Mouse (Mus musculus): ENCODE measurements at regions not wholly inside any gene's neighbourhood (a gene's known extent, or its start where the extent isn't known, plus 50 kb on each side); places are given as distances from the start of the nearest gene placed in this dataset.

DNA sequence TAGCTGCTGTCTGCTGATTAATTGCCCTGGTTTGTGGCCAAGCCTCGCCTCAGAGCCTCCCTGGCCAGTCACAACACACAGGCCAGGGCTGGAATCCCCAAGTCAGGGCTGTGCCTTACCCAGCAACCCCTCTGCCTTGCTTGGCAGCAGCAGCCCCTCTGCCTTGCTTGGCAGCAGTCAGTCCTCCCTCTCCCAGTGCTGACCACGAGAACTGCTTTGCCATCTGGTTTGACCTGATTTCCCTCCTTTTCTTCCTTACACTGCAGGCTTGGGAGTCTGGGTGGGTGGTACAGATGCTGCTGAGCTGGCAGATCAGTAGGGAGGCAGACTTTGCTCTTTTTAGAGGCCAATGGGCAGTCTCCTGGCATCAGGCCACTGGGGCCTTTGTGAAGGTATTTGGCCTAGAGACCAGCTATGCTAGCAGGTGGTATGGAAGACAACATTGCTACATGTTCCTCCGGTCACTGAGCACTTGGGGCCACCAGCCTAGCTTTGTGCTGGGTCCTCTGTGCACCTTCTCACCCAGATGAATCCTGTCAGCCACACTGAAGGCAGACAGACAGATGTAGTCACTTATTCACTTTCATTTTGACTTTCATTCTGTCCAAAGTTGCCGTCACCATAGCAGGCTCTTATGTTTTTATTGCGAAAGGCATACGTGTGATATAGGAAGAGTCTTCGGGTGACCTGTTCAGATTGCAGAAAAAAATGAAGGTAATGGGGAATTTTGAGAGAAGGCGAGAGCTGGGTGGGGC is 64.4 kb upstream of the Cpeb4 start:
- Histone ChIP-seq H3K4me2 (ENCODE audit: low read depth) (peak overlapping the region; percentile 46), H3K79me2 (ENCODE audit: control insufficient read depth, insufficient read depth) (no peaks in the 10 kb centered on the region), H3ac (ENCODE audit: control insufficient read depth, insufficient read length) (no peak overlapping the region), H3K27me3 (ENCODE audit: control insufficient read depth, insufficient read depth, insufficient read length) (no peaks in the 10 kb centered on the region), H3K4me3 (no peak overlapping the region), H3K36me3 (ENCODE audit: control insufficient read depth, insufficient read depth) (no peaks in the 10 kb centered on the region)
- TF ChIP-seq POLR2A (IDR thresholded peaks at IDR 0.05; ENCODE audit: insufficient read length, low read depth) (no peak), CEBPB (IDR thresholded peaks at IDR 0.05; ENCODE audit: insufficient read depth, poor library complexity, severe bottlenecking) (no peak), MAX (IDR thresholded peaks at IDR 0.05; ENCODE audit: low read depth) (no peak), MYOD1 (IDR thresholded peaks at IDR 0.05; ENCODE audit: control insufficient read depth in 1 of 3, insufficient read length in 2 of 3, low read depth in 2 of 3) (no peak), REST (IDR thresholded peaks at IDR 0.05; ENCODE audit: insufficient read depth, insufficient read length) (no peak), USF1 (IDR thresholded peaks at IDR 0.05; ENCODE audit: low read depth) (no peak), SRF (IDR thresholded peaks at IDR 0.05; ENCODE audit: control insufficient read depth, insufficient read length, low read depth) (no peak), MYOG (IDR thresholded peaks at IDR 0.05; ENCODE audit: control insufficient read depth in 1 of 3, insufficient read depth in 1 of 3, insufficient read length in 2 of 3, low read depth in 2 of 3) (no peak), E2F4 (IDR thresholded peaks at IDR 0.05; ENCODE audit: insufficient read depth) (no peak), POLR2AphosphoS2 (IDR thresholded peaks at IDR 0.05; ENCODE audit: insufficient read length, low read depth) (no peak), TCF3 (IDR thresholded peaks at IDR 0.05; ENCODE audit: insufficient read length, low read depth) (no peak), TCF12 (IDR thresholded peaks at IDR 0.05; ENCODE audit: insufficient read depth, poor library complexity, severe bottlenecking) (no peak)

DNA sequence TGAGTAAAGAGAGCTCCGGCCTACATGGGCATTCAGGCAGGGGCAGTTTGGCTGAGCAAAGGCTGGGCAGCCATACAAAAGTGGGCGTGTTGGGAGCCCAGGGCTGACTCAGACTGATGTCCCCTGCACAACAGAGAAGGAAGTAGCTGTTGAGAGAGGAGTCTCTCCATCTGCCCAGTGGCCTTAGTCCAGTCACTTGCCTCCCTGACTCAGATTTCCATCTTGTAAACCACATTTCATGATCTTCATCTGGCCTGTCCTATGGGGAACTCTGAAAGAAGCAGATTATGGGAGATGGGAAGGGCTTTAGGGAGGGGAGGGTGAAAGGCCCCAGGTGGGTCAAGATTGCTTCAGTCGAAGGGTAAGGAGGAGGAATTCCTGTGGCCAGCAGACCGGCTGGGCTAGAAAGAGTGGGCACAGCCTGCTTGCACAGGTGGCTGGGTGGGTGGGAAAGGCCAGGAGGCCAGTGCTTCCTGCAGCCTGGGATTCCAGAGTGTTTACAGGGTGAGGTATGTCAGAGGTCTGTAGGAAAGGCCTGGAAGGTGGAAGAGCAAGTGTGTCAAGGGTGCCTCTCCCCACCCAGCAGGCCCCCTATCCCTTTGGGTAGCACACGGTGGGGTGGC is 63.7 kb upstream of the Cpeb4 start:
- no peaks in the 10 kb centered on the region for H3K79me2 ChIP-seq (ENCODE audit: control insufficient read depth, insufficient read depth)
- TF ChIP-seq POLR2AphosphoS2 (IDR thresholded peaks at IDR 0.05; ENCODE audit: insufficient read length, low read depth) (no peak), SRF (IDR thresholded peaks at IDR 0.05; ENCODE audit: control insufficient read depth, insufficient read length, low read depth) (no peak), REST (IDR thresholded peaks at IDR 0.05; ENCODE audit: insufficient read depth, insufficient read length) (no peak), TCF3 (IDR thresholded peaks at IDR 0.05; ENCODE audit: insufficient read length, low read depth) (no peak), MAX (IDR thresholded peaks at IDR 0.05; ENCODE audit: low read depth) (no peak), POLR2A (IDR thresholded peaks at IDR 0.05; ENCODE audit: insufficient read length, low read depth) (no peak), MYOG (IDR thresholded peaks at IDR 0.05; ENCODE audit: control insufficient read depth in 1 of 3, insufficient read depth in 1 of 3, insufficient read length in 2 of 3, low read depth in 2 of 3) (peak in 1 of 3 experiments; percentile 60), MYOD1 (IDR thresholded peaks at IDR 0.05; ENCODE audit: control insufficient read depth in 1 of 3, insufficient read length in 2 of 3, low read depth in 2 of 3) (peak in 1 of 3 experiments; percentile 71), TCF12 (IDR thresholded peaks at IDR 0.05; ENCODE audit: insufficient read depth, poor library complexity, severe bottlenecking) (no peak), USF1 (IDR thresholded peaks at IDR 0.05; ENCODE audit: low read depth) (no peak)
- no peaks in the 10 kb centered on the region for H3K27me3 ChIP-seq (ENCODE audit: control insufficient read depth, insufficient read depth, insufficient read length)
- no peak overlapping the region for H3ac ChIP-seq (ENCODE audit: control insufficient read depth, insufficient read length)
- H3K4me3 ChIP-seq, result no peak overlapping the region
- no peaks in the 10 kb centered on the region for H3K36me3 ChIP-seq (ENCODE audit: control insufficient read depth, insufficient read depth)
- H3K4me2 ChIP-seq (ENCODE audit: low read depth), result peak overlapping the region; percentile 46

DNA sequence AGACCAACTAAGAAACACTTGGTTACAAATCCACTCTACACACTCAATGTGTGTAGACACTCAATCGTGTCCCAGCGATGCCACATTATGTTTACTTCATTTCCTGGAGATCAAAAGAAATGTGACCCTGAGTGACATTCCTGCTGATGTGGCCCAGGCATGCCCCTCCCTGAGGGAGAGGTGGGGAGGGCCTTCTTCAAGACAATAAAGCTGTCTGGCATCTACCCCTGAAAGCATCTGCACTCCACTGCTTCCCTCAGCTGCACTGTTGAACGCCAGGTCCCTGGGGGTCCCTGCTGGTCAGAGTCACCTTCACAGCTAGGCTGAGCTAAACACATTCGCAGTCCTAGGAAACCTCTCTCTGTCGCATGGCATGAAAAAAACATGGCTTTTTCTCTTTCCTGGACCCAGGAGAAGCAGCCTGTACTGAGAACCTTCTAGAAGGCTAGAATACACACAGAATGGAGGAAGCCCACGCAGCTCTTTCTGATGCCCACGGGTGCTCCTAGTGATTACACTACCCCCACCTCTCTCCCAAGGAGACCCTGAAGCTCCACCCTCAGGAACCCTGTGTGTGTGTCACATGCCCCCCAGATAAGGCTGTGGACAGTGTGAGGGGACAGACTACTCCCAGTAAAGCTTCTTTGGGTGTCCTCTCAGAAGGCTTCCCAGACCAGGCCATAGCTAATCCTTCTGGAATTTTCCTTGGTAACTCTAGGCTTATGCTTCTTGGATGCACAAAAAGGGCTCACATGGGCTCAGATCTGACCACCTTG is 61.8 kb upstream of the Cpeb4 start:
- Histone ChIP-seq H3ac (ENCODE audit: control insufficient read depth, insufficient read length) (no peak overlapping the region), H3K4me3 (no peak overlapping the region), H3K27me3 (ENCODE audit: control insufficient read depth, insufficient read depth, insufficient read length) (no peaks in the 10 kb centered on the region), H3K79me2 (ENCODE audit: control insufficient read depth, insufficient read depth) (no peaks in the 10 kb centered on the region), H3K36me3 (ENCODE audit: control insufficient read depth, insufficient read depth) (no peaks in the 10 kb centered on the region), H3K4me2 (ENCODE audit: low read depth) (no peak overlapping the region)
- no peak for TF ChIP-seq MAX (IDR thresholded peaks at IDR 0.05; ENCODE audit: low read depth)
- no peak for TF ChIP-seq E2F4 (IDR thresholded peaks at IDR 0.05; ENCODE audit: insufficient read depth)
- TF ChIP-seq MYOG (IDR thresholded peaks at IDR 0.05; ENCODE audit: control insufficient read depth in 1 of 3, insufficient read depth in 1 of 3, insufficient read length in 2 of 3, low read depth in 2 of 3), result no peak
- no peak for TF ChIP-seq USF1 (IDR thresholded peaks at IDR 0.05; ENCODE audit: low read depth)
- no peak for TF ChIP-seq POLR2AphosphoS2 (IDR thresholded peaks at IDR 0.05; ENCODE audit: insufficient read length, low read depth)
- TF ChIP-seq TCF12 (IDR thresholded peaks at IDR 0.05; ENCODE audit: insufficient read depth, poor library complexity, severe bottlenecking), result no peak
- no peak for TF ChIP-seq REST (IDR thresholded peaks at IDR 0.05; ENCODE audit: insufficient read depth, insufficient read length)
- TF ChIP-seq POLR2A (IDR thresholded peaks at IDR 0.05; ENCODE audit: insufficient read length, low read depth), result no peak
- TF ChIP-seq CEBPB (IDR thresholded peaks at IDR 0.05; ENCODE audit: insufficient read depth, poor library complexity, severe bottlenecking), result no peak
- TF ChIP-seq TCF3 (IDR thresholded peaks at IDR 0.05; ENCODE audit: insufficient read length, low read depth), result no peak
- TF ChIP-seq MYOD1 (IDR thresholded peaks at IDR 0.05; ENCODE audit: control insufficient read depth in 1 of 3, insufficient read length in 2 of 3, low read depth in 2 of 3), result no peak
- no peak for TF ChIP-seq SRF (IDR thresholded peaks at IDR 0.05; ENCODE audit: control insufficient read depth, insufficient read length, low read depth)

DNA sequence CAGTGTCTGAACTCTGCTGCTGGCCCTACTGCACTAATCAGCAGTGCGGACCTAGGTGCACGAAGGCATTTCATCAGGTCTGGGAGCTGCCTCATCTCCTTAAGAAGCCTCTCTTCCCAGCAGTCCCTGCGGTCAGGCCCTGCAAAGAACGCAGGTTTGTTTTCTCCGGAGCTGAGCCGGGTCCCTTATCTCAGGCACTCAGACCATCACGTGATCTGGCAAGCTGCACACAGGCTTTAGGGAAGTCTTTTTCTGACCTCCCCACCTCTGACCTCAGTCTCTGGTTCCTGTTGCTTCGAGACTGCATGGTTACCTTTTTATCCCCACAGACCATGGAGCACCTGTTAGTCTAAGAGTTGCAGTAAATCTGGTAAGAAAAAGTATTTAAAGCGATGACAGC is 59.8 kb upstream of the Cpeb4 start:
- no peak overlapping the region for H3K4me2 ChIP-seq (ENCODE audit: low read depth)
- H3K4me3 ChIP-seq, result no peak overlapping the region
- no peak overlapping the region for H3ac ChIP-seq (ENCODE audit: control insufficient read depth, insufficient read length)
- no peaks in the 10 kb centered on the region for H3K27me3 ChIP-seq (ENCODE audit: control insufficient read depth, insufficient read depth, insufficient read length)
- no peaks in the 10 kb centered on the region for H3K79me2 ChIP-seq (ENCODE audit: control insufficient read depth, insufficient read depth)
- TF ChIP-seq USF1 (IDR thresholded peaks at IDR 0.05; ENCODE audit: low read depth), result peak; percentile 31
- no peak for TF ChIP-seq POLR2A (IDR thresholded peaks at IDR 0.05; ENCODE audit: insufficient read length, low read depth)
- no peaks in the 10 kb centered on the region for H3K36me3 ChIP-seq (ENCODE audit: control insufficient read depth, insufficient read depth)

Measured in myocyte (in vitro differentiated cells).